Mouse (Mus musculus): Measurements from ENCODE around the gene Etv2. TPM values are rescaled to one million over a fixed set of nuclear protein-coding genes. Genes with fewer than 3 reads are reported as not detected.

Etv2 gene
- polyA plus RNA-seq, 1 experiment = not detected

DNA sequence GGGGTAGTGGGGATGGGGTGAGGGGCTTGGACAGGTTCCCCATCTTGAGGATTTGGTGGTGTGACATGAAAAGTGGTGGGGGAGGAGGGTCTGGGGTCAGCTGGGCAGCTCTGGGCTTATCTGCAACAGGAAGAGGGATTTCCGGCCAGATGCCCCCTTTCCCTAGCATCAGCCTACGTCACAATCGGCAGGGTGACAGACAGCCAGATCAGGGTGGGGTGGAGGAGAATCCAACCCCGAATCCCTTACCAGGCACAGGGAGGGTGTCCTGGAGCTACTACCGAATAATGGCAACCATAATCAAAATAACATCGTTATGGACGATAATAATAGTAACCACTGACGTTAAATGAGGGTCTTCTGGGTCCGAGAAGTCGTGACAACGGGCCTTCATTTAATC lies 743 bp upstream of the Etv2 start:
- Histone ChIP-seq H3K36me3 (ENCODE audit: control insufficient read depth, insufficient read depth) (peaks cover 6% of the 10 kb centered on the region), H3K79me2 (ENCODE audit: control insufficient read depth, insufficient read depth) (no peaks in the 10 kb centered on the region), H3K4me3 (no peak overlapping the region), H3K27me3 (ENCODE audit: control insufficient read depth, insufficient read depth, insufficient read length) (peaks cover 47% of the 10 kb centered on the region), H3K4me2 (ENCODE audit: low read depth) (no peak overlapping the region), H3ac (ENCODE audit: control insufficient read depth, insufficient read length) (no peak overlapping the region)
- no peak for TF ChIP-seq TCF12 (IDR thresholded peaks at IDR 0.05; ENCODE audit: insufficient read depth, poor library complexity, severe bottlenecking)
- no peak for TF ChIP-seq SRF (IDR thresholded peaks at IDR 0.05; ENCODE audit: control insufficient read depth, insufficient read length, low read depth)
- TF ChIP-seq MYOG (IDR thresholded peaks at IDR 0.05; ENCODE audit: control insufficient read depth in 1 of 3, insufficient read depth in 1 of 3, insufficient read length in 2 of 3, low read depth in 2 of 3) = no peak
- no peak for TF ChIP-seq CEBPB (IDR thresholded peaks at IDR 0.05; ENCODE audit: insufficient read depth, poor library complexity, severe bottlenecking)
- TF ChIP-seq E2F4 (IDR thresholded peaks at IDR 0.05; ENCODE audit: insufficient read depth) = no peak

DNA sequence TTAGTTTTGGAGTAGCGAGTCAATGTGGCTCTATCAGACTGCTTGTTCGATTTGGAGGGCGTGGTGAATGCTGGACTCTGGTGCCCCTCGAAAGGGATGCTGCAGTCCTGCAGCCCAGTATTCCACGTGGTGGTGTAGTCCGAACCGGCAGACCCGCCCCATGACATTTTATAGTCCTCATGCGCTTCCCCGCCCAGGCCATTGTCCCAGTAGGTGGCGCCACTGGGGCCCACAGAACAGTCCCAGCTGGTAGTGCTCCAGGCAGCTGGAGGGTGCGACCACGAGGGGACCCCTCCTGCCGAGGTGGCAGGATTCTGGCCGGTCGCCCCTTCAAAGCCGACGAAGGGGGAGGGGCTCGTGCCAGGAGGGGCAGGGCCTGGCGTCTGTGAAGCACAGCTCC lies 1.0 kb downstream of the Etv2 start:
- Histone ChIP-seq H3K27me3 (ENCODE audit: control insufficient read depth, insufficient read depth, insufficient read length) (peaks cover 62% of the 10 kb centered on the region), H3ac (ENCODE audit: control insufficient read depth, insufficient read length) (no peak overlapping the region), H3K36me3 (ENCODE audit: control insufficient read depth, insufficient read depth) (no peaks in the 10 kb centered on the region), H3K79me2 (ENCODE audit: control insufficient read depth, insufficient read depth) (no peaks in the 10 kb centered on the region), H3K4me2 (ENCODE audit: low read depth) (no peak overlapping the region), H3K4me3 (no peak overlapping the region)
- TF ChIP-seq CEBPB (IDR thresholded peaks at IDR 0.05; ENCODE audit: insufficient read depth, poor library complexity, severe bottlenecking) (no peak), MAX (IDR thresholded peaks at IDR 0.05; ENCODE audit: low read depth) (no peak), E2F4 (IDR thresholded peaks at IDR 0.05; ENCODE audit: insufficient read depth) (no peak), MYOD1 (IDR thresholded peaks at IDR 0.05; ENCODE audit: control insufficient read depth in 1 of 3, insufficient read length in 2 of 3, low read depth in 2 of 3) (no peak), TCF12 (IDR thresholded peaks at IDR 0.05; ENCODE audit: insufficient read depth, poor library complexity, severe bottlenecking) (no peak), POLR2AphosphoS2 (IDR thresholded peaks at IDR 0.05; ENCODE audit: insufficient read length, low read depth) (no peak), POLR2A (IDR thresholded peaks at IDR 0.05; ENCODE audit: insufficient read length, low read depth) (no peak), TCF3 (IDR thresholded peaks at IDR 0.05; ENCODE audit: insufficient read length, low read depth) (no peak), REST (IDR thresholded peaks at IDR 0.05; ENCODE audit: insufficient read depth, insufficient read length) (no peak), USF1 (IDR thresholded peaks at IDR 0.05; ENCODE audit: low read depth) (no peak), SRF (IDR thresholded peaks at IDR 0.05; ENCODE audit: control insufficient read depth, insufficient read length, low read depth) (no peak), MYOG (IDR thresholded peaks at IDR 0.05; ENCODE audit: control insufficient read depth in 1 of 3, insufficient read depth in 1 of 3, insufficient read length in 2 of 3, low read depth in 2 of 3) (no peak)

DNA sequence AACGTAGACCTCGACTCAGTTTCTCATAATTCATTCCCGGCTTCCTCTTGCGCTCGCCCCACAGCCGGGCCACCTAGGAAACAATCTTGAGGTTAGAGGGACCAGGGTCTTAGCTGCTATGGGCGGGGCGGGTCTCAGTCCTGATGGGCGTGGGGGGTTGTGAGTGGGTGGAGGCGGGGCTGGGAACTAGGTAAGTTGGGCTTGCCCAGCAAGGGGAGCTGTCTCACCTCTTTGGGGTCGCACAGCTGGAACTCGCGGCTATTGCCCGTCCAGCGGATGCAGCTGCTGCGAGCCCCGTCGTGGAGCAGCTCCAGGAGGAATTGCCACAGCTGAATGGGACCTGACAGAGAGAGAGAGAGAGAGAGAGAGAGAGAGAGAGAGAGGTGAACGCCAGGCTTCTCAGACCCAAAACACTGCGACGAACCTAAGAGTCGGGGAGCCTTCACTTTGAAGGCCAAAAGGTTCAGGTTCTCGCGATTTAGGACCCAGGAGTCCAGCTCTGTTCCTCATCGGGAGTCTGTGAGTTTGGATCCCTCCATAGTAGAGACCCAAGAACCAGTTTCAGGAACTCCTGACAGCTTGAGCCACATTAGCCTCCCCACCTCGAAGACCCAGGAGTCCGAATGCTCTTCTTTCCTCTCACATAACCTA lies 1.8 kb downstream of the Etv2 start:
- Histone ChIP-seq H3K4me2 (ENCODE audit: low read depth) (no peak overlapping the region), H3K4me3 (no peak overlapping the region), H3K27me3 (ENCODE audit: control insufficient read depth, insufficient read depth, insufficient read length) (peaks cover 69% of the 10 kb centered on the region), H3K36me3 (ENCODE audit: control insufficient read depth, insufficient read depth) (no peaks in the 10 kb centered on the region), H3ac (ENCODE audit: control insufficient read depth, insufficient read length) (no peak overlapping the region), H3K79me2 (ENCODE audit: control insufficient read depth, insufficient read depth) (no peaks in the 10 kb centered on the region)
- no peak for TF ChIP-seq POLR2AphosphoS2 (IDR thresholded peaks at IDR 0.05; ENCODE audit: insufficient read length, low read depth)
- no peak for TF ChIP-seq E2F4 (IDR thresholded peaks at IDR 0.05; ENCODE audit: insufficient read depth)
- TF ChIP-seq CEBPB (IDR thresholded peaks at IDR 0.05; ENCODE audit: insufficient read depth, poor library complexity, severe bottlenecking) = no peak
- no peak for TF ChIP-seq REST (IDR thresholded peaks at IDR 0.05; ENCODE audit: insufficient read depth, insufficient read length)
- no peak for TF ChIP-seq SRF (IDR thresholded peaks at IDR 0.05; ENCODE audit: control insufficient read depth, insufficient read length, low read depth)
- no peak for TF ChIP-seq POLR2A (IDR thresholded peaks at IDR 0.05; ENCODE audit: insufficient read length, low read depth)
- TF ChIP-seq USF1 (IDR thresholded peaks at IDR 0.05; ENCODE audit: low read depth) = no peak
- TF ChIP-seq MYOG (IDR thresholded peaks at IDR 0.05; ENCODE audit: control insufficient read depth in 1 of 3, insufficient read depth in 1 of 3, insufficient read length in 2 of 3, low read depth in 2 of 3) = no peak
- no peak for TF ChIP-seq MAX (IDR thresholded peaks at IDR 0.05; ENCODE audit: low read depth)
- TF ChIP-seq MYOD1 (IDR thresholded peaks at IDR 0.05; ENCODE audit: control insufficient read depth in 1 of 3, insufficient read length in 2 of 3, low read depth in 2 of 3) = no peak
- TF ChIP-seq TCF3 (IDR thresholded peaks at IDR 0.05; ENCODE audit: insufficient read length, low read depth) = no peak

DNA sequence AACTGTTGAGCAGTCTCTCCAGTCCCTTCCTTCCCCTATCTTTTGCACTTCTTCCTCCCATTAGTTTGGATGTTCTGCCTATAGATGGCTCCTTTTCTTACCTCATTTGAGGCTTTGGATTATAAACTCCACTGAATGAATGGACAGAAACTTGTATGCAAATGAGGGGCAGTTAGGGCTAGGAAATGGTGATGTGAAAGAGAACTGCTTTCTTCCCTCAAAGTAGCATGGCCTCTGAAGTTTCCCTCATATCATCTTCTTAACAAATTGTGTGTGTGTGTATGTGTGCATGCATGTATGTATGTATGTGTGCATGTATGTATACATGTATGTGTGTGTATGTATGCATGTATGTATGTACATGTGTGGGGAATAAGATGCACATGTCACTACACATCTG lies 6.6 kb downstream of the Etv2 start:
- Histone ChIP-seq H3K4me2 (ENCODE audit: low read depth) (no peak overlapping the region), H3K27me3 (ENCODE audit: control insufficient read depth, insufficient read depth, insufficient read length) (peaks cover 49% of the 10 kb centered on the region), H3K79me2 (ENCODE audit: control insufficient read depth, insufficient read depth) (peaks cover 19% of the 10 kb centered on the region), H3ac (ENCODE audit: control insufficient read depth, insufficient read length) (no peak overlapping the region), H3K4me3 (no peak overlapping the region), H3K36me3 (ENCODE audit: control insufficient read depth, insufficient read depth) (no peaks in the 10 kb centered on the region)
- no peak for TF ChIP-seq CEBPB (IDR thresholded peaks at IDR 0.05; ENCODE audit: insufficient read depth, poor library complexity, severe bottlenecking)
- no peak for TF ChIP-seq E2F4 (IDR thresholded peaks at IDR 0.05; ENCODE audit: insufficient read depth)
- TF ChIP-seq SRF (IDR thresholded peaks at IDR 0.05; ENCODE audit: control insufficient read depth, insufficient read length, low read depth) = no peak
- no peak for TF ChIP-seq TCF12 (IDR thresholded peaks at IDR 0.05; ENCODE audit: insufficient read depth, poor library complexity, severe bottlenecking)
- no peak for TF ChIP-seq REST (IDR thresholded peaks at IDR 0.05; ENCODE audit: insufficient read depth, insufficient read length)
- TF ChIP-seq MAX (IDR thresholded peaks at IDR 0.05; ENCODE audit: low read depth) = no peak
- no peak for TF ChIP-seq MYOG (IDR thresholded peaks at IDR 0.05; ENCODE audit: control insufficient read depth in 1 of 3, insufficient read depth in 1 of 3, insufficient read length in 2 of 3, low read depth in 2 of 3)
- no peak for TF ChIP-seq TCF3 (IDR thresholded peaks at IDR 0.05; ENCODE audit: insufficient read length, low read depth)
- TF ChIP-seq POLR2A (IDR thresholded peaks at IDR 0.05; ENCODE audit: insufficient read length, low read depth) = no peak
- no peak for TF ChIP-seq POLR2AphosphoS2 (IDR thresholded peaks at IDR 0.05; ENCODE audit: insufficient read length, low read depth)
